Mouse (Mus musculus): Measurements from ENCODE around the gene Gm20388. TPM values are rescaled to one million over a fixed set of nuclear protein-coding genes. Genes with fewer than 3 reads are reported as not detected.

The Gm20388 gene
- total RNA-seq, 1 experiment = 27.0 TPM

DNA sequence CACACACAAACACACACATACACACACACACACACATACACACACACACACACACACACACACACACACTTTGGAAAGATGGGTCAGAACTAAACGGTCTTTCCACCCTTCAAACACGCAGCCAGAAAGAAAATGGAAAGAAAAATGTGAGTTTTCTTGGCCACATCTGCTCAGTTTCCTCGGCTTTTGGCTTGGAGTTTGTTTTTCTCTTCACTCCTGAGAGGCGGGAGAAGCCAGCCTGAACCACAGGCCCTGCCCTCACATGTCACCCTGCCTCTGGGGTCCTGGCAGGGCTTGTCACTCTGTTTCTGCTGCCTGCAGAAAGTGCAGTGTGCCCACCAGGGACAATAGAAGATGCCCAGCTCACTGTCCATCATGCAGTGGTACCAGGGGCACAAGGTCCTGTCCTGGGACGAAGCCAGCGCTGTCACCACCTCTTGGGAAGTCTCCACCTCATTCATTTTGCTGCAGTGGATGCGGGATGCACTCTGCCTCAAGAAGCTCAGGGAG is 2189.1 kb downstream of the Gm20388 start:
- Histone ChIP-seq H3K9ac (ENCODE audit: insufficient read depth, low read depth, low read length, poor library complexity, severe bottlenecking) (no peak overlapping the region), H3K36me3 (ENCODE audit: control insufficient read depth, insufficient read depth, low read length, poor library complexity, severe bottlenecking) (no peaks in the 10 kb centered on the region), H3K4me1 (ENCODE audit: control insufficient read depth in 2 of 2, insufficient read depth in 2 of 2, low read length in 2 of 2, poor library complexity in 1 of 2) (peaks cover 0 to 13% of the 10 kb centered on the region in 2 experiments; a peak in 3 of 4 replicates), H3K9me3 (ENCODE audit: control insufficient read depth, insufficient read depth, low read depth, low read length) (no peaks in the 10 kb centered on the region), H3K27ac (ENCODE audit: insufficient read depth, low read depth, low read length, poor library complexity, severe bottlenecking) (no peak overlapping the region), H3K4me3 (ENCODE audit: insufficient read depth in 1 of 2, low read depth in 1 of 2, low read length in 2 of 2, poor library complexity in 1 of 2, severe bottlenecking in 1 of 2) (no peak overlapping the region)
- in situ Hi-C loops (cut with MboI; ENCODE audit: low sequenced_read_pairs in 2 of 2, unreplicated experiment in 2 of 2) = no loop called here
- DNase-seq (ENCODE audit: low read depth, low spot score) = no peak
- TF ChIP-seq CHD2 (IDR thresholded peaks at IDR 0.05; ENCODE audit: low read depth, low read length) (no peak), ZNF384 (IDR thresholded peaks at IDR 0.05; ENCODE audit: low read depth, low read length) (no peak), HCFC1 (IDR thresholded peaks at IDR 0.05; ENCODE audit: borderline replicate concordance, insufficient read depth, low read length) (no peak), MAFK (IDR thresholded peaks at IDR 0.05; ENCODE audit: insufficient read depth, low read depth, low read length) (no peak), ZC3H11A (IDR thresholded peaks at IDR 0.05; ENCODE audit: borderline replicate concordance, low read depth, low read length) (no peak)

DNA sequence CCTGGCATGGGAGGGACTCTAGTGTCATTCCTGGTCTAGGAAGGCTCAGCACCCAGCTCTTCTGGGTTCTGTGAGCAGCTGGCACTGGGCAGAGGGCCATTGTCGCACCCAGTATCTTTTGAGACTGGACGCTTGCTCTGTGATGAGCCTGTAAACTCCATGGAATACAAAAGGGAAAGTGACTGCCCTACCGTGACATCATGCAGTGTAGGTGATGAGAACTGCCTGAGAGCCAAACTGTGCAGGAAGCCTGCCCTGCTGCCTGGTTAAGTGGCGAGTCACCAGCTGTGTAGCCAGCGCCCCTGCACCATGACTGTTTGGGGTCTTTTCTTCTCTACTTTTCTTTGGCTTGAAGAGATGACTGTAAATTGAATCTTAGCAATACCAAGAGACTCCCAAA is 2191.2 kb downstream of the Gm20388 start:
- Histone ChIP-seq H3K27ac (ENCODE audit: insufficient read depth, low read depth, low read length, poor library complexity, severe bottlenecking) (no peak overlapping the region), H3K36me3 (ENCODE audit: control insufficient read depth, insufficient read depth, low read length, poor library complexity, severe bottlenecking) (no peaks in the 10 kb centered on the region), H3K9ac (ENCODE audit: insufficient read depth, low read depth, low read length, poor library complexity, severe bottlenecking) (no peak overlapping the region), H3K4me1 (ENCODE audit: control insufficient read depth in 2 of 2, insufficient read depth in 2 of 2, low read length in 2 of 2, poor library complexity in 1 of 2) (peaks cover 0 to 17% of the 10 kb centered on the region in 2 experiments; a peak in 3 of 4 replicates), H3K9me3 (ENCODE audit: control insufficient read depth, insufficient read depth, low read depth, low read length) (no peaks in the 10 kb centered on the region), H3K4me3 (ENCODE audit: insufficient read depth in 1 of 2, low read depth in 1 of 2, low read length in 2 of 2, poor library complexity in 1 of 2, severe bottlenecking in 1 of 2) (no peak overlapping the region)
- in situ Hi-C loops (cut with MboI; ENCODE audit: low sequenced_read_pairs in 2 of 2, unreplicated experiment in 2 of 2) = no loop called here
- no peak for DNase-seq (ENCODE audit: low read depth, low spot score)
- TF ChIP-seq CHD2 (IDR thresholded peaks at IDR 0.05; ENCODE audit: low read depth, low read length) (no peak), ZNF384 (IDR thresholded peaks at IDR 0.05; ENCODE audit: low read depth, low read length) (no peak), HCFC1 (IDR thresholded peaks at IDR 0.05; ENCODE audit: borderline replicate concordance, insufficient read depth, low read length) (no peak), MAFK (IDR thresholded peaks at IDR 0.05; ENCODE audit: insufficient read depth, low read depth, low read length) (no peak), ZC3H11A (IDR thresholded peaks at IDR 0.05; ENCODE audit: borderline replicate concordance, low read depth, low read length) (no peak)

DNA sequence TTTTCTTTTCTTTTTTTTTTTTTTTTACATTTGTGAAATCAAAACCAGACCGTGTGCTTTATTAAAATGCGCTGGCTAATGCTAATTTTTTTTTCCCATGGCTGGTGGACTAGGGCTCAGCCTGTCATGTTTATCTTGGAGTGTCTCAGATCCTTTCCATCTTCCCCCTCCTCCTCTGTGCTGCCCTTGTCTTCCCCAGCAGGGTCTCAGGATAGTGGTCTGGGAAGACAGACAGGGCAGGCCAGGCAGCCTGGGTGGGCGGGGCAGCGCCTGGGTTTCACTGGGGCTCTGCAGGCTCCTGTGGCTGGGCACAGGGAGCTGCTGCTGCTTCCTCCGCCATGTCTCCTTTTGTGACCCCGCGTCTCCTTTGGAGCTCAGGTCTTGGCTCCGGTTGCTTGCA is 2191.6 kb downstream of the Gm20388 start:
- Histone ChIP-seq H3K27ac (ENCODE audit: insufficient read depth, low read depth, low read length, poor library complexity, severe bottlenecking) (no peak overlapping the region), H3K36me3 (ENCODE audit: control insufficient read depth, insufficient read depth, low read length, poor library complexity, severe bottlenecking) (no peaks in the 10 kb centered on the region), H3K9me3 (ENCODE audit: control insufficient read depth, insufficient read depth, low read depth, low read length) (no peaks in the 10 kb centered on the region), H3K4me3 (ENCODE audit: insufficient read depth in 1 of 2, low read depth in 1 of 2, low read length in 2 of 2, poor library complexity in 1 of 2, severe bottlenecking in 1 of 2) (no peak overlapping the region), H3K9ac (ENCODE audit: insufficient read depth, low read depth, low read length, poor library complexity, severe bottlenecking) (no peak overlapping the region), H3K4me1 (ENCODE audit: control insufficient read depth in 2 of 2, insufficient read depth in 2 of 2, low read length in 2 of 2, poor library complexity in 1 of 2) (peaks cover 0 to 17% of the 10 kb centered on the region in 2 experiments; a peak in 3 of 4 replicates)
- TF ChIP-seq HCFC1 (IDR thresholded peaks at IDR 0.05; ENCODE audit: borderline replicate concordance, insufficient read depth, low read length) (no peak), ZC3H11A (IDR thresholded peaks at IDR 0.05; ENCODE audit: borderline replicate concordance, low read depth, low read length) (no peak), ZNF384 (IDR thresholded peaks at IDR 0.05; ENCODE audit: low read depth, low read length) (no peak), CHD2 (IDR thresholded peaks at IDR 0.05; ENCODE audit: low read depth, low read length) (no peak), MAFK (IDR thresholded peaks at IDR 0.05; ENCODE audit: insufficient read depth, low read depth, low read length) (no peak)
- DNase-seq (ENCODE audit: low read depth, low spot score) = no peak
- in situ Hi-C loops (cut with MboI; ENCODE audit: low sequenced_read_pairs in 2 of 2, unreplicated experiment in 2 of 2) = no loop called here

DNA sequence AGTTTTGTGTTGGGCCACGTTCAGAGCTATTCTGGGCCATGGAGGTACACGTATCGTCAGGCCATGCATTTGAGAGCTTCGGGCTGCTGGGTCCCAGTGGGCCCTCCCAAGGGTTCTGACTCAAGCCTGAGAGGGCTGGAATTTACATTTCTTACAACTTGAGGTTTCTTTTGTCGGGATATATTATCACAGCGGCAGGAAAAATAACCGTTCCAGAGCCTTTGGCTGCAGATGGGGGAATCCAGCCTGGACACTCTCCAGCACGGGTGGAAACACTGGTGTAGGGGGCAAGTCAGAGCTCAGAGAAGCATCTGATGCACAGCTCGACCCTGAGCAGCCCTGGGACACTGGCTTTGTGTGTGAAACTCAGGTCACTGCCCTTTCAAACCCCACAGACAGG is 2192.6 kb downstream of the Gm20388 start:
- H3K9ac ChIP-seq (ENCODE audit: insufficient read depth, low read depth, low read length, poor library complexity, severe bottlenecking) = no peak overlapping the region
- peaks cover 0 to 17% of the 10 kb centered on the region in 2 experiments; a peak in 3 of 4 replicates for H3K4me1 ChIP-seq (ENCODE audit: control insufficient read depth in 2 of 2, insufficient read depth in 2 of 2, low read length in 2 of 2, poor library complexity in 1 of 2)
- in situ Hi-C loops (cut with MboI; ENCODE audit: low sequenced_read_pairs in 2 of 2, unreplicated experiment in 2 of 2) = no loop called here

More for the DNA sequence above, 2192.6 kb downstream of the Gm20388 start:
- TF ChIP-seq ZNF384 (IDR thresholded peaks at IDR 0.05; ENCODE audit: low read depth, low read length) (no peak), HCFC1 (IDR thresholded peaks at IDR 0.05; ENCODE audit: borderline replicate concordance, insufficient read depth, low read length) (no peak), MAFK (IDR thresholded peaks at IDR 0.05; ENCODE audit: insufficient read depth, low read depth, low read length) (no peak), ZC3H11A (IDR thresholded peaks at IDR 0.05; ENCODE audit: borderline replicate concordance, low read depth, low read length) (no peak), CHD2 (IDR thresholded peaks at IDR 0.05; ENCODE audit: low read depth, low read length) (no peak)
- no peak for DNase-seq (ENCODE audit: low read depth, low spot score)
- Histone ChIP-seq H3K4me3 (ENCODE audit: insufficient read depth in 1 of 2, low read depth in 1 of 2, low read length in 2 of 2, poor library complexity in 1 of 2, severe bottlenecking in 1 of 2) (no peak overlapping the region), H3K27ac (ENCODE audit: insufficient read depth, low read depth, low read length, poor library complexity, severe bottlenecking) (no peak overlapping the region), H3K36me3 (ENCODE audit: control insufficient read depth, insufficient read depth, low read length, poor library complexity, severe bottlenecking) (no peaks in the 10 kb centered on the region), H3K9me3 (ENCODE audit: control insufficient read depth, insufficient read depth, low read depth, low read length) (no peaks in the 10 kb centered on the region)
